Mouse (Mus musculus): ENCODE data around the gene Mrps9. TPM values are rescaled to one million over a fixed set of nuclear protein-coding genes. Genes with fewer than 3 reads are reported as not detected.

Gene Mrps9
- polyA plus RNA-seq, 1 experiment: 58.8 TPM

GRCm38 (mm10) chr1:42916719-42917118 lies 65.7 kb downstream of the Mrps9 start:
- DNase-seq: no peak
- WGBS: 83% methylated on average over 7 of the region's 7 CpGs
- Histone ChIP-seq H3K4me1 (ENCODE audit: control insufficient read depth, insufficient read depth, low read length) (no peaks in the 10 kb centered on the region), H3K27ac (ENCODE audit: insufficient read depth, low read length) (no peak overlapping the region), H3K4me3 (replicated peaks; ENCODE audit: insufficient read depth, low read depth, low read length) (no peak overlapping the region), H3K27me3 (ENCODE audit: control insufficient read depth, insufficient read depth, low read length) (no peaks in the 10 kb centered on the region; the same call in 1 of the 2 replicates)
- TF ChIP-seq CTCF (IDR thresholded peaks at IDR 0.05; ENCODE audit: borderline replicate concordance, insufficient read depth, low read depth, low read length) (no peak), POLR2A (IDR thresholded peaks at IDR 0.05; ENCODE audit: borderline replicate concordance, insufficient read depth, low read length) (no peak)

GRCm38 (mm10) chr1:42917908-42918307 lies 66.9 kb downstream of the Mrps9 start:
- H3K4me1 ChIP-seq (ENCODE audit: control insufficient read depth, insufficient read depth, low read length): no peaks in the 10 kb centered on the region
- no peak for TF ChIP-seq POLR2A (IDR thresholded peaks at IDR 0.05; ENCODE audit: borderline replicate concordance, insufficient read depth, low read length)
- DNase-seq: no peak
- H3K4me3 ChIP-seq (replicated peaks; ENCODE audit: insufficient read depth, low read depth, low read length): no peak overlapping the region
- no peak overlapping the region for H3K27ac ChIP-seq (ENCODE audit: insufficient read depth, low read length)
- WGBS: 35% methylated on average over 4 of the region's 4 CpGs
- H3K27me3 ChIP-seq (ENCODE audit: control insufficient read depth, insufficient read depth, low read length): no peaks in the 10 kb centered on the region; the same call in 1 of the 2 replicates

- Histone ChIP-seq H3K27ac (ENCODE audit: insufficient read depth, low read length) (no peak overlapping the region), H3K4me1 (ENCODE audit: control insufficient read depth, insufficient read depth, low read length) (no peaks in the 10 kb centered on the region), H3K27me3 (ENCODE audit: control insufficient read depth, insufficient read depth, low read length) (no peaks in the 10 kb centered on the region), H3K4me3 (replicated peaks; ENCODE audit: insufficient read depth, low read depth, low read length) (no peak overlapping the region)
- no peak for DNase-seq
- no peak for TF ChIP-seq CTCF (IDR thresholded peaks at IDR 0.05; ENCODE audit: borderline replicate concordance, insufficient read depth, low read depth, low read length)
- no peak for TF ChIP-seq POLR2A (IDR thresholded peaks at IDR 0.05; ENCODE audit: borderline replicate concordance, insufficient read depth, low read length)
- WGBS: 27% methylated on average over 5 of the region's 5 CpGs
Measured at GRCm38 (mm10) chr1:42923924-42924323, 72.9 kb downstream of the Mrps9 start.

GRCm38 (mm10) chr1:42933613-42934012 lies 82.6 kb downstream of the Mrps9 start:
- Histone ChIP-seq H3K4me3 (replicated peaks; ENCODE audit: insufficient read depth, low read depth, low read length) (no peak overlapping the region), H3K27me3 (ENCODE audit: control insufficient read depth, insufficient read depth, low read length) (no peaks in the 10 kb centered on the region), H3K4me1 (ENCODE audit: control insufficient read depth, insufficient read depth, low read length) (no peaks in the 10 kb centered on the region), H3K27ac (ENCODE audit: insufficient read depth, low read length) (no peak overlapping the region)
- 89% methylated on average over 1 of the region's 1 CpGs for WGBS
- DNase-seq: no peak
- no peak for TF ChIP-seq POLR2A (IDR thresholded peaks at IDR 0.05; ENCODE audit: borderline replicate concordance, insufficient read depth, low read length)
- no peak for TF ChIP-seq CTCF (IDR thresholded peaks at IDR 0.05; ENCODE audit: borderline replicate concordance, insufficient read depth, low read depth, low read length)

GRCm38 (mm10) chr1:42948486-42948885 lies 97.5 kb downstream of the Mrps9 start:
- 85% methylated on average over 4 of the region's 4 CpGs for WGBS
- DNase-seq: no peak
- TF ChIP-seq POLR2A (IDR thresholded peaks at IDR 0.05; ENCODE audit: borderline replicate concordance, insufficient read depth, low read length) (no peak), CTCF (IDR thresholded peaks at IDR 0.05; ENCODE audit: borderline replicate concordance, insufficient read depth, low read depth, low read length) (no peak)

GRCm38 (mm10) chr1:42952734-42953481 lies 101.9 kb downstream of the Mrps9 start, which contains the start of gene Gpr45:
Gpr45 (plus strand) TSS chr1:42952872.
- Histone ChIP-seq H3K27ac (ENCODE audit: insufficient read depth, low read length) (no peak within 1 kb of the TSS), H3K4me3 (replicated peaks; ENCODE audit: insufficient read depth, low read depth, low read length) (peak within 1 kb of the TSS; percentile 65), H3K4me1 (ENCODE audit: control insufficient read depth, insufficient read depth, low read length) (peaks cover 4% of the 10 kb centered on the region; the same call in 1 of the 2 replicates), H3K27me3 (ENCODE audit: control insufficient read depth, insufficient read depth, low read length) (no peaks in the 10 kb centered on the region; the same call in 1 of the 2 replicates)
- TF ChIP-seq POLR2A (IDR thresholded peaks at IDR 0.05; ENCODE audit: borderline replicate concordance, insufficient read depth, low read length) (no peak), CTCF (IDR thresholded peaks at IDR 0.05; ENCODE audit: borderline replicate concordance, insufficient read depth, low read depth, low read length) (no peak)
- WGBS: 1% methylated on average over 71 of the region's 71 CpGs
- DNase-seq: peak; percentile 47 to 62

More at GRCm38 (mm10) chr1:42948486-42948885, 97.5 kb downstream of the Mrps9 start:
- H3K27me3 ChIP-seq (ENCODE audit: control insufficient read depth, insufficient read depth, low read length): no peaks in the 10 kb centered on the region; the same call in 1 of the 2 replicates
- H3K4me1 ChIP-seq (ENCODE audit: control insufficient read depth, insufficient read depth, low read length): peaks cover 4% of the 10 kb centered on the region; the same call in 1 of the 2 replicates
- H3K27ac ChIP-seq (ENCODE audit: insufficient read depth, low read length): no peak overlapping the region
- H3K4me3 ChIP-seq (replicated peaks; ENCODE audit: insufficient read depth, low read depth, low read length): no peak overlapping the region

GRCm38 (mm10) chr1:42953482-42953822 lies 102.4 kb downstream of the Mrps9 start:
- under 1% methylated on average over 16 of the region's 16 CpGs for WGBS

More at GRCm38 (mm10) chr1:42953482-42953822, 102.4 kb downstream of the Mrps9 start:
- no peaks in the 10 kb centered on the region; the same call in 1 of the 2 replicates for H3K27me3 ChIP-seq (ENCODE audit: control insufficient read depth, insufficient read depth, low read length)
- H3K4me3 ChIP-seq (replicated peaks; ENCODE audit: insufficient read depth, low read depth, low read length): peak overlapping the region; percentile 65
- no peak for DNase-seq
- no peak for TF ChIP-seq CTCF (IDR thresholded peaks at IDR 0.05; ENCODE audit: borderline replicate concordance, insufficient read depth, low read depth, low read length)
- TF ChIP-seq POLR2A (IDR thresholded peaks at IDR 0.05; ENCODE audit: borderline replicate concordance, insufficient read depth, low read length): no peak
- peaks cover 4% of the 10 kb centered on the region; the same call in 1 of the 2 replicates for H3K4me1 ChIP-seq (ENCODE audit: control insufficient read depth, insufficient read depth, low read length)
- H3K27ac ChIP-seq (ENCODE audit: insufficient read depth, low read length): no peak overlapping the region

Other genes starting within 250 kb of the Mrps9 start
- 14.1 and 15.9 TPM in 2 replicates for gene Pou3f3, start 155.5 kb upstream of the Mrps9 start, polyA plus RNA-seq (2012; rRNA removed)
- 5.8 and 6.6 TPM in 2 replicates for gene Gpr45, start 101.6 kb downstream of the Mrps9 start, polyA plus RNA-seq (2012; rRNA removed)
- gene Tgfbrap1, start 247.4 kb downstream of the Mrps9 start, polyA plus RNA-seq (2012; rRNA removed): 37.8 and 39.7 TPM in 2 replicates
- gene AI597479, start 247.5 kb downstream of the Mrps9 start, polyA plus RNA-seq (2012; rRNA removed): 25.8 and 26.5 TPM in 2 replicates

All from cerebellum, adult 2 months (tissue).